Mouse (Mus musculus) C3H10T1/2 (cell line): ENCODE results near the gene Fam208a. TPM values are rescaled to one million over a fixed set of nuclear protein-coding genes. Genes with fewer than 3 reads are reported as not detected.

Experiments used
- polyA plus RNA-seq, 2 experiments: library from polyadenylated mRNA; unstranded; fragments of >200 nt; fragmentation: generic; extraction: Trizol; gene quantifications; one replicate each; pipeline ENCODE4 v1.2.1; 2012; ENCODE audit warnings: missing spikeins in 2 of 2

Fam208a gene
- 1 to 10 TPM in 1 of 2 experiments, under 1 TPM in 1; 0.16 to 1.6 TPM for polyA plus RNA-seq

GRCm38 (mm10) chr14:27428573-27428972 lies at the start of gene Fam208a:
Gene Fam208a (plus strand): TSS chr14:27428834.

GRCm38 (mm10) chr14:27507894-27508643 lies 79.4 kb downstream of the Fam208a start, which contains the start of gene Ccdc66:
Gene Ccdc66 (minus strand): TSS chr14:27508460.

Other genes with a start within 250 kb of the Fam208a start
- gene Ccdc66, start 79.6 kb downstream of the Fam208a start, polyA plus RNA-seq = 1 to 10 TPM in 1 of 2 experiments, under 1 TPM in 1; 0.18 to 2.9 TPM
- gene Erc2, start 193.6 kb downstream of the Fam208a start, polyA plus RNA-seq = under 1 TPM; 0.08 to 0.15 TPM